Mouse (Mus musculus): ENCODE data around the gene Atg13. TPM values are rescaled to one million over a fixed set of nuclear protein-coding genes. Genes with fewer than 3 reads are reported as not detected.

The Atg13 gene
- total RNA-seq, 2 experiments from 2014 or later: 72.0 to 74.3 TPM

GRCm38 (mm10) chr2:91650360-91650995 lies 59.9 kb downstream of the Atg13 start:
- no peak for DNase-seq (ENCODE audit: extremely low spot score in 1 of 2, low spot score in 1 of 2)

GRCm38 (mm10) chr2:91649553-91650359 lies 60.6 kb downstream of the Atg13 start, which contains the start of the genes Zfp408 and Arhgap1:
Zfp408 (minus strand) TSS chr2:91649791.
Arhgap1 (plus strand) TSS chr2:91649860.
- peak; percentile 87 to 97 for DNase-seq (ENCODE audit: extremely low spot score in 1 of 2, low spot score in 1 of 2)

- DNase-seq (ENCODE audit: extremely low spot score in 1 of 2, low spot score in 1 of 2): no peak
Observed at GRCm38 (mm10) chr2:91649152-91649551, 61.2 kb downstream of the Atg13 start.

GRCm38 (mm10) chr2:91646733-91647132 lies 63.6 kb downstream of the Atg13 start:
- peak in 1 of 2 experiments; percentile 63 for DNase-seq (ENCODE audit: extremely low spot score in 1 of 2, low spot score in 1 of 2)

GRCm38 (mm10) chr2:91645811-91646210 lies 64.6 kb downstream of the Atg13 start:
- no peak for DNase-seq (ENCODE audit: extremely low spot score in 1 of 2, low spot score in 1 of 2)

- DNase-seq (ENCODE audit: extremely low spot score in 1 of 2, low spot score in 1 of 2): no peak
Observed at GRCm38 (mm10) chr2:91645354-91645753, 65.0 kb downstream of the Atg13 start.

GRCm38 (mm10) chr2:91644021-91644420 lies 66.4 kb downstream of the Atg13 start:
- no peak for DNase-seq (ENCODE audit: extremely low spot score in 1 of 2, low spot score in 1 of 2)

- DNase-seq (ENCODE audit: extremely low spot score in 1 of 2, low spot score in 1 of 2): no peak
Observed at GRCm38 (mm10) chr2:91642825-91643415, 67.5 kb downstream of the Atg13 start.

GRCm38 (mm10) chr2:91638931-91639330 lies 71.4 kb downstream of the Atg13 start:
- no peak for DNase-seq (ENCODE audit: extremely low spot score in 1 of 2, low spot score in 1 of 2)

- DNase-seq (ENCODE audit: extremely low spot score in 1 of 2, low spot score in 1 of 2): no peak
Observed at GRCm38 (mm10) chr2:91636727-91637338, 73.5 kb downstream of the Atg13 start.

GRCm38 (mm10) chr2:91636229-91636628 lies 74.1 kb downstream of the Atg13 start, which contains the start of gene F2:
F2 (minus strand) TSS chr2:91636414.
- DNase-seq (ENCODE audit: extremely low spot score in 1 of 2, low spot score in 1 of 2): no peak

- DNase-seq (ENCODE audit: extremely low spot score in 1 of 2, low spot score in 1 of 2): no peak
Observed at GRCm38 (mm10) chr2:91635486-91635885, 74.9 kb downstream of the Atg13 start.

- DNase-seq (ENCODE audit: extremely low spot score in 1 of 2, low spot score in 1 of 2): no peak
Observed at GRCm38 (mm10) chr2:91634841-91635240, 75.5 kb downstream of the Atg13 start.

GRCm38 (mm10) chr2:91633334-91633977 lies 76.9 kb downstream of the Atg13 start:
- no peak for DNase-seq (ENCODE audit: extremely low spot score in 1 of 2, low spot score in 1 of 2)

GRCm38 (mm10) chr2:91632316-91632715 lies 78.1 kb downstream of the Atg13 start:
- DNase-seq (ENCODE audit: extremely low spot score in 1 of 2, low spot score in 1 of 2): no peak

- DNase-seq (ENCODE audit: extremely low spot score in 1 of 2, low spot score in 1 of 2): no peak
Observed at GRCm38 (mm10) chr2:91631826-91632225, 78.5 kb downstream of the Atg13 start.

- DNase-seq (ENCODE audit: extremely low spot score in 1 of 2, low spot score in 1 of 2): no peak
Observed at GRCm38 (mm10) chr2:91630384-91630783, 80.0 kb downstream of the Atg13 start.

- no peak for DNase-seq (ENCODE audit: extremely low spot score in 1 of 2, low spot score in 1 of 2)
Observed at GRCm38 (mm10) chr2:91629682-91630081, 80.7 kb downstream of the Atg13 start.

GRCm38 (mm10) chr2:91628171-91628570 lies 82.2 kb downstream of the Atg13 start:
- DNase-seq (ENCODE audit: extremely low spot score in 1 of 2, low spot score in 1 of 2): no peak

- DNase-seq (ENCODE audit: extremely low spot score in 1 of 2, low spot score in 1 of 2): no peak
Observed at GRCm38 (mm10) chr2:91627486-91627885, 82.9 kb downstream of the Atg13 start.
